ENCODE assay signal across 16 mouse cellular contexts in genomic region chr13:114159634-114160391, GRCm38 (mm10).
A peak's percentile ranks its signal among the peaks of the same experiment; 100 is the strongest.
DNase-seq lines count a peak whose midpoint lies in the region; ATAC-seq lines count a peak whose summit lies in the region.
"Had no signal": no experiment of that assay in that cellular context is flagged by ENCODE, and none has a peak within 500 bp of the region (broad histone marks: within the 10 kb centered on the region; RNA-seq: fewer than 3 reads in every experiment).

No protein-coding gene starts in this region.

- no peaks in the 10 kb centered on the region for H3K9me3 ChIP-seq in midbrain, embryonic 11.5 days (ENCODE audit: control insufficient read depth, low read length)
- no peaks in the 10 kb centered on the region for H3K9me3 ChIP-seq in midbrain, embryonic 15.5 days
- no peaks in the 10 kb centered on the region for H3K9me3 ChIP-seq in embryonic facial prominence, embryonic 12.5 days
- H3K9me3 ChIP-seq: embryonic facial prominence, embryonic 15.5 days; hindbrain, embryonic 12.5 days; liver, embryonic 13.5 days had no signal

- H3K27ac ChIP-seq in midbrain, embryonic 11.5 days (ENCODE audit: low read depth, low read length) = no peak overlapping the region
- H3K27ac ChIP-seq in midbrain, embryonic 15.5 days = no peak overlapping the region
- no peak overlapping the region for H3K27ac ChIP-seq in embryonic facial prominence, embryonic 12.5 days
- H3K27ac ChIP-seq: embryonic facial prominence, embryonic 15.5 days; hindbrain, embryonic 12.5 days; layer of hippocampus, adult 2 months; liver, embryonic 13.5 days had no signal

- H3K4me3 ChIP-seq in midbrain, embryonic 11.5 days (ENCODE audit: low read depth, low read length) = no peak overlapping the region
- no peak overlapping the region for H3K4me3 ChIP-seq in midbrain, embryonic 15.5 days
- H3K4me3 ChIP-seq in embryonic facial prominence, embryonic 12.5 days = no peak overlapping the region
- H3K4me3 ChIP-seq: embryonic facial prominence, embryonic 15.5 days; hindbrain, embryonic 12.5 days; layer of hippocampus, adult 2 months; liver, embryonic 13.5 days; megakaryocyte, embryonic 14.5 days had no signal

- WGBS in midbrain, embryonic 11.5 days = 82% methylated on average over 13 of the region's 13 CpGs
- WGBS in midbrain, embryonic 15.5 days = 77% methylated on average over 13 of the region's 13 CpGs
- 57% methylated on average over 13 of the region's 13 CpGs for WGBS in embryonic facial prominence, embryonic 12.5 days

- H3K36me3 ChIP-seq in midbrain, embryonic 11.5 days (ENCODE audit: control insufficient read depth, insufficient read depth, low read length) = no peaks in the 10 kb centered on the region
- H3K36me3 ChIP-seq in midbrain, embryonic 15.5 days (replicated peaks) = no peaks in the 10 kb centered on the region
- peaks cover 2% of the 10 kb centered on the region; the same call in 1 of the 2 replicates for H3K36me3 ChIP-seq in embryonic facial prominence, embryonic 12.5 days
- H3K36me3 ChIP-seq: embryonic facial prominence, embryonic 15.5 days had no signal

- no peak overlapping the region for H3K9ac ChIP-seq in midbrain, embryonic 11.5 days (ENCODE audit: low read length)
- H3K9ac ChIP-seq in midbrain, embryonic 15.5 days = no peak overlapping the region
- H3K9ac ChIP-seq in embryonic facial prominence, embryonic 12.5 days = no peak overlapping the region
- H3K9ac ChIP-seq: embryonic facial prominence, embryonic 15.5 days; hindbrain, embryonic 12.5 days; liver, embryonic 13.5 days had no signal

- no peak overlapping the region for H3K4me2 ChIP-seq in midbrain, embryonic 11.5 days
- no peak overlapping the region for H3K4me2 ChIP-seq in midbrain, embryonic 15.5 days
- H3K4me2 ChIP-seq in embryonic facial prominence, embryonic 12.5 days (replicated peaks) = no peak overlapping the region
- H3K4me2 ChIP-seq: embryonic facial prominence, embryonic 15.5 days; hindbrain, embryonic 12.5 days; liver, embryonic 13.5 days had no signal

- H3K27me3 ChIP-seq in midbrain, embryonic 11.5 days (ENCODE audit: control insufficient read depth, insufficient read depth, low read length) = no peaks in the 10 kb centered on the region
- no peaks in the 10 kb centered on the region for H3K27me3 ChIP-seq in midbrain, embryonic 15.5 days (replicated peaks)
- no peaks in the 10 kb centered on the region for H3K27me3 ChIP-seq in embryonic facial prominence, embryonic 12.5 days
- H3K27me3 ChIP-seq: embryonic facial prominence, embryonic 15.5 days; liver, embryonic 13.5 days; megakaryocyte, embryonic 14.5 days had no signal

- peak; percentile 62 for DNase-seq in midbrain, embryonic 11.5 days (ENCODE audit: low spot score, missing footprints)
- peak; percentile 52 for DNase-seq in embryo, embryonic 10 days (ENCODE audit: low spot score)
- DNase-seq in mesoderm, embryonic 11.5 days (ENCODE audit: low read depth, low spot score) = peak; percentile 59
- DNase-seq in lung, postnatal 14 days = no peak
- DNase-seq in cerebellum, adult 8-10 months = no peak
- DNase-seq: adrenal gland, adult 8-10 months; cerebellum, adult 9-10 months; kidney, adult 8-10 months; liver, embryonic 13.5 days had no signal

- H3K4me1 ChIP-seq in midbrain, embryonic 11.5 days (ENCODE audit: control insufficient read depth, insufficient read depth, low read length) = no peaks in the 10 kb centered on the region
- H3K4me1 ChIP-seq in midbrain, embryonic 15.5 days = no peaks in the 10 kb centered on the region
- peaks cover 6% of the 10 kb centered on the region; the same call in 1 of the 2 replicates for H3K4me1 ChIP-seq in embryonic facial prominence, embryonic 12.5 days
- H3K4me1 ChIP-seq: embryonic facial prominence, embryonic 15.5 days; liver, embryonic 13.5 days; megakaryocyte, embryonic 14.5 days had no signal

- ATAC-seq in midbrain, embryonic 11.5 days (ENCODE audit: low FRiP score) = no peak
- ATAC-seq in midbrain, embryonic 15.5 days (replicated peaks) = no peak
- 0 out of 2 replicates have a peak, but pooled peaks have one; percentile 56 for ATAC-seq in embryonic facial prominence, embryonic 12.5 days (ENCODE audit: insufficient number of reproducible peaks, insufficient read depth, low FRiP score, low TSS enrichment)
- ATAC-seq: CD4-positive, CD25-positive, alpha-beta regulatory T cell, adult 4 months had no signal

Comparison
In these comparisons a context has a peak if more than half of its experiments do, and no peak if none do; other contexts are left out.
1. DNase-seq: peak in midbrain, embryonic 11.5 days (single experiment), embryo, embryonic 10 days (single experiment) and mesoderm, embryonic 11.5 days (single experiment); none in lung, postnatal 14 days (single experiment) and cerebellum, adult 8-10 months (single experiment).